Mouse (Mus musculus): ENCODE measurements at regions not wholly inside any gene's neighbourhood (a gene's known extent, or its start where the extent isn't known, plus 50 kb on each side); places are given as distances from the start of the nearest gene placed in this dataset.

DNA sequence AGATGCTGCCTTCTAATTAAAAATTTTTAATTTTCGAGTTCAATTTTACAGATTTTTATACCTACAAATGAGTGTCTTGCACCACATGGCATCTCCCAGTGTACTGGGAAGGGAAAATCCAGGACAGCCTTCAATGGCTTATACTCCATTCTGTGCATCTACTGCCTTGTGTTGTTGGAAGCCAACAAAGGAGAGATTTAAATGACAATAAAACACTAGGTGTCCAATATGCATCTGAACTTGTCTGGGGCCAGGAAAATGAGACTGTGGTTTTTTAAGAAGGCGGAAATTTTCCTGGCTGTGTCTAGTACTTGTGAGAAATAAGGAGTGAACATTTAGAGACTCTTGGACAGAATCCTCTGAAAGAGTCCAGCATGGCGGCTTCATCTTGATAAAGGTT is 302.1 kb downstream of the Mctp2 start:
- TF ChIP-seq CTCF (IDR thresholded peaks at IDR 0.05; ENCODE audit: control insufficient read depth, insufficient read depth, insufficient replicate concordance, low read depth, low read length) (no peak), POLR2A (IDR thresholded peaks at IDR 0.05; ENCODE audit: control insufficient read depth, low read depth, low read length) (no peak)

Measured in testis, adult 2 months (tissue).